Mouse (Mus musculus): ENCODE measurements at regions not wholly inside any gene's neighbourhood (a gene's known extent, or its start where the extent isn't known, plus 50 kb on each side); places are given as distances from the start of the nearest gene placed in this dataset.

DNA sequence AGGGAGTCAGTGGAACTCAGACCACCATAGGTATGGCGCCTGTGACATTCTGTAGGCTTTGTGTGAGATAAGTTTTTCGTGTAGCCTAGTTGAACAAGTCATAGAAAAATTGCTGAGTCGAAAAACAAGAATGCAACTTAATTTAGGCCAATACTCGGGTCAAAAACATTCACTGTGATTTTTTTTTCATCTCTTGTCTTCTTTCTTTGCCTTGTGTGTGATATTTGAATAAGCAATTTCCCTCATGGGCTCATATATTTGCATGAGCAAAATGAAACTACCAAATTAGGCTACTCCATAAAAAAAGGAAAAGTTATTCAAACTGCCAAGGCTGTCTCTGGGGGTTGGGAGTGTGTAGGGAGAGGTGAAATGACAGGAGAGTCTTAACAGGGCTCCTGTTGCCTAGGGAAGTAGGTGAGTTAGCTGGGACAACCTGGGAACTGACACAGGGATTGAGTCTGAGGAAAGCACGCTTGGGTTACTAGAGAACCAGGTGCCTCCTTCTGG is 124.1 kb upstream of the Arg1 start:
- TF ChIP-seq CTCF (IDR thresholded peaks at IDR 0.05; ENCODE audit: borderline replicate concordance, insufficient read depth, low read depth, low read length) (no peak), POLR2A (IDR thresholded peaks at IDR 0.05; ENCODE audit: borderline replicate concordance, insufficient read depth, low read length) (no peak)
